Mouse (Mus musculus): ENCODE results near the gene Tcf21. TPM values are rescaled to one million over a fixed set of nuclear protein-coding genes. Genes with fewer than 3 reads are reported as not detected.

Tcf21 gene
- total RNA-seq (2015) (not detected in 2 replicates), total RNA-seq (2017) (not detected in 2 replicates)

DNA sequence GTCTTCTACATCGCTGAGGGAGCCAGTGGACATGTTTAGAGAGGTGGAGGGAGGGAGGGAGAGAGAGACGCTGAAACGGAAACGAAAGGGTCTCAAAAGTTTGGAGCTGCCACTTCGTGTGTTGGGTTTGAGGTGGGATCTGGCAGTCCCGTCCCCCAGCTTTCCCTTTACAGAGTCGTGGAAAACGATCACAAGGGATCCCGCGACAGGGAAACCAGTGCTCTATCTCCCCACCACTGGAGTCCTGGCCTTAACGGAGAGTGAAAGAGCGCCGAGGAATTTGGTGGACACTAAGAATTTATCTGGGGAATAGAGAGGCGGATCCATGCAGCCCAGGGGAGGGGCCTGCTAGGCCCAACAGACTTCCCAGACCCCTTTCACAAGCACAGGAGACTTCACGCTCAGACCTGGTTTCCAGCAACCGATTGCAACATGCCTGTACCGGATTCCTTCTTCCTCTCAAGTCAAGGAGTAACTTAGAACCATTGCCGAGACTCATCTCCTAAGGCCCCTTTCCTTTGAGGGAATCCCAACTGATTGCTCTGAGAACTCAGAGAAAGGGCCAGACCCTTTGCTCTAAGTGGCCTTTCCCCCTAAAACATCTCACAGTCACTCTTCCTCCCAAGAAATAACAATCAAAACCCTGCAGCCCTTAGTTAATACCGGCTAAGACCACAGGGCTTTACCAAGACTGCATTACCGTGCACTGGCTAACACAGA, at the start of gene Tcf21:
Gene Tcf21 (minus strand): TSS at position 304 of the 720 bp plus-strand sequence.
- no peak for ATAC-seq (ENCODE audit: poor library complexity, severe bottlenecking)

DNA sequence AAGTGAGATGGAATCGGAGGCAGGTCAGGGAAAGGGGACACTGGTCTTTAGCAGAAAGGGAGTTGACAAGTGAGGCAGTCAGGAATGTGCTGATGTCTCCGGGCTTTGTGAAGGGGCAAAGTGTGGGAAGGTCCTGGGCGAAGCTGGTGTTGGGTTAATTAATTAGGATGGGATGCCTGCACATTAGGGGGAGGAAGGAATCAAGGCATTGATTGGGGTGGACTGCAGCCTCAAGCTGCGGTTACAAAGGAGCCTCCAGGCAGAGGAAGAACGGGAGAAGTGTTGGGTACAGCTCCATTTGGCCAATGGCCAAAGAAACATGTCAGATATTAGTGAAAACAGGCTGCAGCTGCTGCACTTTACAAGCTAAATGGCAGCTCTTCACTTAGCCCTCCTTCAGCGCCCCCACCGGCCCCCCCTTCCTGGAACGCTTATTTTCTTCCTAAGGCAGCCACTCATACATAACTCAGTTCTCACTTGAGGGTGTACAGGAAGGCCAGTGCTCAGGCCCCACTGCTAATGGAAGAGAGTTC, 48.5 kb upstream of the Tcf21 start:
- ATAC-seq (ENCODE audit: poor library complexity, severe bottlenecking), result no peak

DNA sequence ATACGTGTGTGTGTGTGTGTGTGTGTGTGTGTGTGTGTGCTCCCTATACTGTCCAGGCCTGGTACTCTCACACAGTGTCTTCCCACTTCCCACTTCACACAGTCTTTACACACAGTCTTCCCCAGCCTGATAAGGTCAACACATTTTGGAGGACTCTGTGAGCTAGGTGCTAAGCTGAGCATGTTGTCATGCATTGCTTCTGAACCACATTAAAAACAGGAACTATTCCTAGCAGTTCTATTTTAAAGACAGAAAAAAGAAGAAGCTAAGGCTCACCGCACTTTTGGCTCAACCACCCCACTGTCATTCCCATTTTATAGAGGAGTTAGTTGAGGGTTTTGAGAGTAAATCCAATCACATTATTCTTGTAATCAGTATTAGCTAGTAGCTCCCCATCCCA, 47.2 kb upstream of the Tcf21 start:
- peak; percentile 69 for ATAC-seq (ENCODE audit: poor library complexity, severe bottlenecking)

DNA sequence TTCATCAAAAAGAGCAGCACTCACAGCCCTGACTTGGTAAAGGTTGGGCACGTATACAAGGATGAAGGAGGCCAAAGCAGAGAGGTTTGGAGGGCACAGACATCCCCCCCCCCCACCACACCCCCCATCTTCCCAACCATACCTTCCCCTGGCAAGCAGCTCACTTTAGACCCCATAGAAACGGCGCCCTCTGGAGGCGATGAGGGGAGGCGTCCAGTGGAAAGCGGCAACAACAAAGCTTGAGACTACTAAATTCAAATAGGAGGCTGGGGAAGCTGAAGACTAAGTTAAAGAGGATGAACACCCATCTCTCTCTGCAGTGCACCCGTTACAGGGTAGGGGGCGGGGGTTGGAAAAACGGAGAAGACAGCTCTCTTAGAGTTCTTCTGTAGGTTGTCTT, 38.1 kb upstream of the Tcf21 start:
- no peak for ATAC-seq (ENCODE audit: poor library complexity, severe bottlenecking)

- ATAC-seq (ENCODE audit: poor library complexity, severe bottlenecking), result no peak
These were observed 34.4 kb upstream of the Tcf21 start for GRCm38 (mm10) chr10:22854330-22854729.

DNA sequence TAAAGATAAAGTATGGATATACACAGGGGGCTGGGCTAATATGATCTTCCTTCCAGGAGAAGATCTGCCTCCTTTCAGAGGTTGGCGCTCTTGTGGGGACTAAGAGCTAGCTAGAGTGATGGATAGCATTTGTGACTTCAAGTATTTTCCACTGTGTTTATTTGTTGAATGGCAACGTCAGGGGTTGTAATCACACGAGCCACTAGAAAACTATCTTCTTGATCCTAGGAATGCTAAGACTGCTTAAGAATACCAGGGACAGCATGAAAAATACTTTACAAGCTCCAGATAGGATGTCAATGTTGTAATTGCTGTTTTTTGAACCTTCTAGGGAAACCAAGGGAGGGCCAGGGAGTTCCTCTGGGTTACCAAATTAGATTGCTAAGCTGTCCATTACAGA, 25.4 kb upstream of the Tcf21 start:
- no peak for ATAC-seq (ENCODE audit: poor library complexity, severe bottlenecking)

DNA sequence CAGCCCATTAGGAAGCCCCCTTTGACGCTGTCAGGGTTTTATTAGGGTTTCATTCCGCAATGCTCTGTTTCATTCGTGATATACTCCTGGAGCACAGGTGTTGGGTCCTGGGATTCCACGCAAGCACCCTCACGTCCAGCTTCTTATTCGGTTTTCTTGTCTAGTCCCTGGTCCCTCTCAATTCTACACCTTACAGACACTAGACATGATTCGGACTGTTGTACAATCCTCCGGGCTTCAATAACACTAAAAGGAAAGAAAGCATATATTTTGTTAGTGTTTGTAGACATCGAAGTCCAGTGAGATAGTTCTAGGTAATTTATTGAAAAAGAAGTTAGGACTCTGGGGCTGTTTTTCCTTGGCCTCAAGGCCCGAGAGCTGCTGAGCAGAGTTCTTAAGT, 24.8 kb upstream of the Tcf21 start:
- ATAC-seq (ENCODE audit: poor library complexity, severe bottlenecking), result no peak

GRCm38 (mm10) chr10:22843440-22844361, 23.7 kb upstream of the Tcf21 start:
- no peak for ATAC-seq (ENCODE audit: poor library complexity, severe bottlenecking)

GRCm38 (mm10) chr10:22842781-22843439, 22.9 kb upstream of the Tcf21 start:
- ATAC-seq (ENCODE audit: poor library complexity, severe bottlenecking), result no peak

GRCm38 (mm10) chr10:22842113-22842512, 22.1 kb upstream of the Tcf21 start:
- no peak for ATAC-seq (ENCODE audit: poor library complexity, severe bottlenecking)

DNA sequence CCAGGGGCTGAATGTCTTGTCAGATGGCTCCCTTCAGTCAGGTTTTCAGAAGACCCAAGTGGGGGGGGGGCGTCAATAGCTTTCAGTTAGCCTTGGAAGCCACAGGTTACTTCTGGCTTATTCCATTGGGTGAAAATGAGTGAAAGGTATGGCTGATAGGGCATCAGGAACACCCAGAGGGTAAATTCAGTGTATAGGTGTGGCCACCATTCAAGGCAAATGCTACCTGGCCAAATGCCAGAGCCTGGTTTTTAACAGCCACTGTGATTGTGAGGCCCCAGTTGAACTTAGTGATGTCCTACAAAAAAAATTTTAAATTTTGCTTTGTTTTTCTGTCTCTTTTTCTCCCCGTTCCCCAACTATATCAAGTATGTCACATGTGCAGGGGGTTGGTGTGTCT, 6.3 kb upstream of the Tcf21 start:
- no peak for ATAC-seq (ENCODE audit: poor library complexity, severe bottlenecking)

DNA sequence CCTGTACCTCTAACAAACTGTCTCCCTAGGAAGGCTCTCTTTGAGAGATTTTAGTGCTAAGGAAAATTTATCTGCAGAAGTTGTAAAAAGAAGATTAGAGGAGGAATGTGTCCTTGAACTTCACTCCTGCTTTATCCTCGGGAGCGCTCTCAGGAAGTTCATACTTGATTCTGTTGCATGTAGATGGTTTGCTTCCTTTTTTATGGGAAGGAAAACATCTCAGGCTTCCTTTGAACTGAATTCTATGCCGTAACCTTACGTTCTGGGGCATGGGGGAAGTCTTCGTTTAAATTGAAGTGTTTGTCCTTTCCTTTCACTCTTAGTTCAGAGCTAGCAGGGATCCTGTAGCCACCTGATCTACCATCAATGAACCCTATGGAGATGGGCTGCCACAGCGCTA, 2.9 kb upstream of the Tcf21 start:
- ATAC-seq (ENCODE audit: poor library complexity, severe bottlenecking), result no peak

GRCm38 (mm10) chr10:22822486-22822885, 2.5 kb upstream of the Tcf21 start:
- ATAC-seq (ENCODE audit: poor library complexity, severe bottlenecking), result no peak

GRCm38 (mm10) chr10:22821709-22822108, 1.7 kb upstream of the Tcf21 start:
- ATAC-seq (ENCODE audit: poor library complexity, severe bottlenecking), result no peak

- ATAC-seq (ENCODE audit: poor library complexity, severe bottlenecking), result no peak
These were observed 1.3 kb upstream of the Tcf21 start for GRCm38 (mm10) chr10:22821267-22821666.

- ATAC-seq (ENCODE audit: poor library complexity, severe bottlenecking), result no peak
These were observed 867 bp upstream of the Tcf21 start for GRCm38 (mm10) chr10:22820841-22821240.

- no peak for ATAC-seq (ENCODE audit: poor library complexity, severe bottlenecking)
These were observed 619 bp downstream of the Tcf21 start for GRCm38 (mm10) chr10:22819239-22819870.

DNA sequence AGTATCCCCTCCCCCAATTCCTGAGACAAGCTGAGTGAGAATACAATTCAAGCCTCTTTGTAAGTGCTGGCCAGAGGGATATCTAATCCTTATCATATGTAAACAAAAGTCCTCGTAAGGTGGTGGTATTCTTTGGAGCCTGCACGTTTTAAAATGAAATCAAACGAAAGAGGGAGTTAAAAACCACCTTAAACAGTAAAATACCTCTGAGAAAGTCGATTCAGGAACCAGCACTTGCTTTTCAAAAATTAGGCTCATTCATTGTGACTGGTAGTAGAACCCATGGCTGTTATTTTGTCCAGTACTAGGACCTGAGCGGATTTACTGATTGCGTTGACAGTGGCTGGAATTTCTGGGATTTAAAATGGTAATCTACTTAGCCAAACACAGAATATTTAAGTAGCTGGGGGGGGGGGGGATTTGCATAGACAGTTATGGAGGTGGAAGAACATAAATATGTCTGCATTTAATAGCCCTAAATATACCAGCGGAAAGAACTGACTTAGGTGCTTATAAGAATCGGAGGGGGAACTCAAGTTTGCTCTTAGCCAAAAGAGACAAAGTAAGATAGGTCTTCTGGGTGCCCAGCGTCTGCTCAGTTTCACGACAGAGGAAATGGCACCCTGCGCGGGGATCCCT, 1.3 kb downstream of the Tcf21 start:
- ATAC-seq (ENCODE audit: poor library complexity, severe bottlenecking), result no peak

DNA sequence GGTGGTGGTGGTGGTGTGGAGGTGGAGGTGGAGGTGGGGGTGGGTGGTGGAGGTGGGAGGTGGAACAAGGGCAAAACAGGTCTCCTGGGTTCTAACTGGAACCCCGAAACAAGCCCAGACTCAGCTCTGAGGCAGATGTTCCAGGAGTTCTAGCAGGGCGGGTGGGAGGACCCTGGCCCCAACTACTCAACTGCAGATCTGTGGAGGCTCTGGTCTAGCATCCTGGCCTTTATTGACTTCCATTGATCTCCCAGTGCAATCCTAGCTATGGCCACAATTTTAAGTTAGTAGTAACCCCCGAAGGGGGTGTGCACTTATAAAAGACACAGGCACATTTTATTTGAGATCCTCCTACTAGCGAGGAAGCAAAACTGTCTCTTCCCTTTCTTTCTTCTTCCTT, 2.0 kb downstream of the Tcf21 start:
- ATAC-seq (ENCODE audit: poor library complexity, severe bottlenecking), result no peak

- no peak for ATAC-seq (ENCODE audit: poor library complexity, severe bottlenecking)
These were observed 2.4 kb downstream of the Tcf21 start for GRCm38 (mm10) chr10:22817561-22817960.

All from megakaryocyte, adult 5-6 weeks (primary cell).